Mouse (Mus musculus) thymus, adult 2 months (tissue): ENCODE data around the gene Nav1.

Source experiments
- CTCF ChIP-seq: fragments of 200-500 bp; IDR thresholded peaks from 2 replicates; pipeline ENCODE4 v1.5.1; 2012; ENCODE audit warnings: mild to moderate bottlenecking, control low read depth, low read length, moderate library complexity, borderline replicate concordance; ENCODE audit not compliant: control insufficient read depth, poor library complexity, insufficient read depth; ENCODE audit errors: extremely low read depth
- POLR2A ChIP-seq: fragments of 200-500 bp; IDR thresholded peaks from 2 replicates; pipeline ENCODE4 v1.6.1; 2012; ENCODE audit warnings: mild to moderate bottlenecking, low read length, control low read depth, moderate library complexity; ENCODE audit not compliant: control insufficient read depth, poor library complexity, insufficient read depth; ENCODE audit errors: extremely low read depth

- TF ChIP-seq CTCF (no peak), POLR2A (no peak)
Observed at GRCm38 (mm10) chr1:135584587-135585541, 22.2 kb downstream of the Nav1 start.
